Mouse (Mus musculus): ENCODE data around the gene Acap1. TPM values are rescaled to one million over a fixed set of nuclear protein-coding genes. Genes with fewer than 3 reads are reported as not detected.
A peak's percentile ranks its signal among the peaks of the same experiment; 100 is the strongest.

Gene Acap1
- polyA plus RNA-seq (2015; fragmentation: Nextera tagmentation; extraction: Ambion mirVana) = 0.48 and 0.49 TPM in 2 replicates

DNA sequence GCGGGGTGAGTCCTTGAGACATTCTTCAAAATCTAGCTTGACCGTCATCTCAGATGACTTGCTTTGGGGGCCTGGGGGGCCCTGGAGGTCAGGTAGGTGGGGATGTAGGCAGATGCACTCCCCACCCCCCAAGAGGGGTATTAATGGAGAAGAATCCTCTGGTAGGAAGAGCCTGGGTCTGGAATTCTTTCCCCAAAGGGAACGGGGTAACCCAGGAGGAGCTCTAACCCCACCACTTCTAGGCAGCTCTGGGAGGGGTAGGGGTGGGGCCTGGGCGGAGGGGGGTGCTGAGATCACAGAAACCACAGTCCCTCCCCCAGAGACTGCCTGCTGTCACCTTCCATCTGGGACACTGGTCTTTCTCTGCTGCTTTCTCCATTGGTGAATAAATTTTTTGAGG lies at the start of gene Acap1:
TSS of gene Acap1 (minus strand) at position 249 of the 400 bp plus-strand sequence.
- WGBS = 76% methylated on average over 4 of the region's 4 CpGs
- no peak within 1 kb of the TSS for H3K4me2 ChIP-seq (ENCODE audit: low read length)
- no peak within 1 kb of the TSS for H3K4me3 ChIP-seq (replicated peaks; ENCODE audit: low read length)
- H3K9me3 ChIP-seq (ENCODE audit: control insufficient read depth, low read length) = no peaks in the 10 kb centered on the region
- H3K27ac ChIP-seq (ENCODE audit: low read length) = no peak within 1 kb of the TSS
- H3K36me3 ChIP-seq (ENCODE audit: control insufficient read depth, insufficient read depth) = no peaks in the 10 kb centered on the region
- H3K4me1 ChIP-seq (replicated peaks; ENCODE audit: control insufficient read depth, insufficient read depth, low read length) = peaks cover 19% of the 10 kb centered on the region
- ATAC-seq = no peak
- H3K27me3 ChIP-seq (replicated peaks; ENCODE audit: control insufficient read depth, insufficient read depth, low read length) = no peaks in the 10 kb centered on the region
- no peak within 1 kb of the TSS for H3K9ac ChIP-seq (replicated peaks; ENCODE audit: low read depth, low read length)

DNA sequence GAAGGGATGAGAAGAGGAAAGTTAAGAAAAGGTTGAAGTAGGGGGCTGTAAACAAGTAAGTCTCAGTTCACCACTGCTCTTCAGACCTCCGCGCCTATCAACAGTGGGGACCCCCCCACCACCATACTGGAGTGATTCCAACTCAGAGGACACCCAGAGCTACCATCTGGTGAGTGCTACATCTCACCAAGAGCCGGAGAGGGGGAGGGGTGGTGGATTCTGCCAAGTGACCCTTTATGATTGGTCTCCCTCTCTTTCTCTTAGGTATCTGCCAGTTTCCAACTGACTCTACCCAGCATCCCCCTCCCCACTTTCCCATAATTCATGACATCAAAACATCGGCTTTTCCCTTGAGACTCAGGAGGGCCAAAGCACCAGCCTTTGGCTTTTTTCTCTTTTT lies 45.6 kb upstream of the Acap1 start:
- Histone ChIP-seq H3K9ac (replicated peaks; ENCODE audit: low read depth, low read length) (no peak overlapping the region), H3K27ac (ENCODE audit: low read length) (no peak overlapping the region), H3K36me3 (ENCODE audit: control insufficient read depth, insufficient read depth) (no peaks in the 10 kb centered on the region), H3K4me2 (ENCODE audit: low read length) (no peak overlapping the region), H3K4me1 (replicated peaks; ENCODE audit: control insufficient read depth, insufficient read depth, low read length) (peaks cover 9% of the 10 kb centered on the region), H3K27me3 (replicated peaks; ENCODE audit: control insufficient read depth, insufficient read depth, low read length) (peaks cover 13% of the 10 kb centered on the region), H3K4me3 (replicated peaks; ENCODE audit: low read length) (no peak overlapping the region), H3K9me3 (ENCODE audit: control insufficient read depth, low read length) (no peaks in the 10 kb centered on the region)
- 80% methylated on average over 4 of the region's 4 CpGs for WGBS
- ATAC-seq = no peak

GRCm38 (mm10) chr11:69939731-69940130 lies 44.4 kb upstream of the Acap1 start:
- Histone ChIP-seq H3K9ac (replicated peaks; ENCODE audit: low read depth, low read length) (no peak overlapping the region), H3K9me3 (ENCODE audit: control insufficient read depth, low read length) (no peaks in the 10 kb centered on the region), H3K27me3 (replicated peaks; ENCODE audit: control insufficient read depth, insufficient read depth, low read length) (peaks cover 13% of the 10 kb centered on the region), H3K4me3 (replicated peaks; ENCODE audit: low read length) (no peak overlapping the region), H3K36me3 (ENCODE audit: control insufficient read depth, insufficient read depth) (no peaks in the 10 kb centered on the region), H3K4me2 (ENCODE audit: low read length) (no peak overlapping the region), H3K4me1 (replicated peaks; ENCODE audit: control insufficient read depth, insufficient read depth, low read length) (peaks cover 15% of the 10 kb centered on the region), H3K27ac (ENCODE audit: low read length) (no peak overlapping the region)
- no peak for ATAC-seq
- WGBS = 94% methylated on average over 17 of the region's 17 CpGs

- H3K4me3 ChIP-seq (replicated peaks; ENCODE audit: low read length) = no peak overlapping the region
- H3K27ac ChIP-seq (ENCODE audit: low read length) = no peak overlapping the region
- H3K9me3 ChIP-seq (ENCODE audit: control insufficient read depth, low read length) = no peaks in the 10 kb centered on the region
- no peak overlapping the region for H3K9ac ChIP-seq (replicated peaks; ENCODE audit: low read depth, low read length)
- peaks cover 13% of the 10 kb centered on the region for H3K27me3 ChIP-seq (replicated peaks; ENCODE audit: control insufficient read depth, insufficient read depth, low read length)
- WGBS = 66% methylated on average over 5 of the region's 5 CpGs
- peaks cover 19% of the 10 kb centered on the region for H3K4me1 ChIP-seq (replicated peaks; ENCODE audit: control insufficient read depth, insufficient read depth, low read length)
- H3K4me2 ChIP-seq (ENCODE audit: low read length) = no peak overlapping the region
- H3K36me3 ChIP-seq (ENCODE audit: control insufficient read depth, insufficient read depth) = no peaks in the 10 kb centered on the region
- ATAC-seq = no peak
Observed at GRCm38 (mm10) chr11:69939181-69939580, 43.8 kb upstream of the Acap1 start.

DNA sequence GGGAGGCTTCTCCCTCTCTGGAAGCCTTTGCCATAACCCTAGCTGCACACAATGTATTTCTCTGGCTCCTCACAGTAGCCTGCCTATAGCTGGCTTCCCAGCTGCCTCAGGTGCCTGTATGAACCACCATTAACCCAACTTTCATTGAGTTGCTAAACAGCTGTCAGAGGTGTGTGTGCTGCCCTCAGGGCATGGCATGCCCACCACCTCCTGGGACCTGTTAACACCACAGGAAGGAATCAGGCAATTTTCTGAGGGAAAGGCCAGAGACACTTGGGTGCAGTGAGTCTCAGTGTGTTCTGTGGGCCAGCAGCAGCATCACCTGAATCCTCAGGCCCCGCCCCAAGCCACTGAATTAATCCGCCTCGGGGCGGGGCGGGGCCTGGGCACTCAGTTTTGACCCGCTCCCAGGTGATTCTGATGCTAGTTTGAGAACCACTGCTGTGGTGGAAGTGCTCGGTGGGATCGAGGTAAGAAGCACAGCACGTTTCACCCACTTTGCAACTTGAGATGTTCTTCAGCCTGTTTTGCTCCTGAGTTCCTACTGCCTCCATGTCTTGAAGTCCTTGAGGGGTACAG lies 43.2 kb upstream of the Acap1 start:
- H3K27ac ChIP-seq (ENCODE audit: low read length) = no peak overlapping the region
- peaks cover 22% of the 10 kb centered on the region for H3K4me1 ChIP-seq (replicated peaks; ENCODE audit: control insufficient read depth, insufficient read depth, low read length)
- H3K4me2 ChIP-seq (ENCODE audit: low read length) = no peak overlapping the region
- H3K36me3 ChIP-seq (ENCODE audit: control insufficient read depth, insufficient read depth) = no peaks in the 10 kb centered on the region
- WGBS = 18% methylated on average over 9 of the region's 9 CpGs
- H3K9me3 ChIP-seq (ENCODE audit: control insufficient read depth, low read length) = no peaks in the 10 kb centered on the region
- H3K27me3 ChIP-seq (replicated peaks; ENCODE audit: control insufficient read depth, insufficient read depth, low read length) = peaks cover 13% of the 10 kb centered on the region
- H3K9ac ChIP-seq (replicated peaks; ENCODE audit: low read depth, low read length) = no peak overlapping the region
- H3K4me3 ChIP-seq (replicated peaks; ENCODE audit: low read length) = no peak overlapping the region
- ATAC-seq = no peak

DNA sequence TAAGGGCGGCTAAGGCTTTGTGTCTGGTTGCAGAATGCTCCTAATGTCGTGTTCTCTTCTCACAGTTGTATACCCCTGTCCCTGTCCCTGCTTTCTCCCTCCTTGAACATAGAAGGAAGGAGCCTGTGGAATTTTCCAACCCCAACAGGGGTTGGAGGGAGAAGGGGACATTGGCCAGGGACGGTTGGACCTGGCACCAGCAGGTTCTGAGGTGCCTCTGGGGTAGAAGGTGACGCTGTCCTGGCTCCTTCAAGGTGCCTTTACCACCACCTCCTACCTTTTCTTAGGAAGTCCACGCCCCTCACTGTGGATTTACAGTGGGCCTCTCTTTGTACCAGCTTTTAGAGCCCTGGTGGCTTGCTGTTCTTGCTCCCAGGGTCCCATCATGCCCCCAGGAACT lies 42.5 kb upstream of the Acap1 start:
- Histone ChIP-seq H3K9ac (replicated peaks; ENCODE audit: low read depth, low read length) (no peak overlapping the region), H3K4me2 (ENCODE audit: low read length) (no peak overlapping the region), H3K4me1 (replicated peaks; ENCODE audit: control insufficient read depth, insufficient read depth, low read length) (peaks cover 22% of the 10 kb centered on the region), H3K36me3 (ENCODE audit: control insufficient read depth, insufficient read depth) (no peaks in the 10 kb centered on the region), H3K27ac (ENCODE audit: low read length) (no peak overlapping the region), H3K27me3 (replicated peaks; ENCODE audit: control insufficient read depth, insufficient read depth, low read length) (peaks cover 13% of the 10 kb centered on the region), H3K4me3 (replicated peaks; ENCODE audit: low read length) (no peak overlapping the region), H3K9me3 (ENCODE audit: control insufficient read depth, low read length) (no peaks in the 10 kb centered on the region)
- 68% methylated on average over 5 of the region's 5 CpGs for WGBS
- no peak for ATAC-seq

DNA sequence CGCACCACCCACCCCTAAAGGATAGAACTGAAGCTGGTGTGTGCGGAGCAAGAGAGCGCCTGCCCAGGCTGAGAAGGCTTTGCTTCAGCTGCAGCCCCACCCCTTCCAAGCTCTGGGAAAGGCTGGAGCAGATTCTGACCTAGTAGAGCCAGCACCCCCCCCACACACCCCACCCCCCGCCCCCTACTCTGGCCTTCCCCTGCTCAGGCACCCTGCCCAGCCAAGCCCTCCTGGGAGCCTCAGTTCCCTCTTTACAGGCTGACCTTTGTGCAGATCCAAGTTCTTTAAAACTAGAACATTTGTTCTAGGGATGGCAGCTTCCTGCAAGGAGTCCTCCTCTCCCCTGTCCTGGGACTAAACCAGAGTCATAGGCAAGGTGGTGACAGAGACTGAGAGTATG lies 42.0 kb upstream of the Acap1 start:
- ATAC-seq = no peak
- no peaks in the 10 kb centered on the region for H3K36me3 ChIP-seq (ENCODE audit: control insufficient read depth, insufficient read depth)
- H3K27me3 ChIP-seq (replicated peaks; ENCODE audit: control insufficient read depth, insufficient read depth, low read length) = peaks cover 13% of the 10 kb centered on the region
- no peak overlapping the region for H3K9ac ChIP-seq (replicated peaks; ENCODE audit: low read depth, low read length)
- no peak overlapping the region for H3K4me3 ChIP-seq (replicated peaks; ENCODE audit: low read length)
- H3K9me3 ChIP-seq (ENCODE audit: control insufficient read depth, low read length) = no peaks in the 10 kb centered on the region
- H3K4me1 ChIP-seq (replicated peaks; ENCODE audit: control insufficient read depth, insufficient read depth, low read length) = peaks cover 22% of the 10 kb centered on the region
- WGBS = 32% methylated on average over 4 of the region's 4 CpGs
- no peak overlapping the region for H3K27ac ChIP-seq (ENCODE audit: low read length)
- no peak overlapping the region for H3K4me2 ChIP-seq (ENCODE audit: low read length)

DNA sequence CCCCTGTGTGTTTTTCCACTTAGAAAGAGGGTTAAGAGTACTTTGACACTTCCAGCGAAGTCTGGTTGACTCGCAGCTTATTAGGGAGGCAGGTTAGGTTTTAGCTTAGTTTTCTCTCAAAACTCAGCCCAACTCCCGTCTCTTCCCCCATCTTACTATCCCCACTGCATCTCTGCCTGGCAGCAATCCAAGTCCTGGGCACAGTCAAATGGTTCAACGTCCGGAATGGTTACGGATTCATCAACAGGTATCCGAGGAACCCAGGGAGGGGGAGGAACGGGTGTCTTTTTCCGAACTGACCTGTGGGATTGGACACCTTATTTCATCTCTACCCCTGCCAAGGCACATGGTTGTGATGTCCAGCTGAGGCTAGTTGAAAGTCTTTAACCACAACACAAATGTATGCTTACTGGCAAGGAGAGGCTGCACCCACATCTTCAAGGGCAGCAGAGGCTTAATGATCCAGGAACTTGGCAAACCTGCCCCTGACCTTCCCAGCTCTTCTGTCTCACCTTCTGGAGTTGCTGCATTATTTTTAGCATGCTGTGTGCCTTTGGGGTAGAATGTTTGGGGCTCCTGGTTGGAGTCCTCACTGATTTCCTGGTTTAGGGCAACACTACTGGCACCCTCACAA lies 41.5 kb upstream of the Acap1 start:
- Histone ChIP-seq H3K4me3 (replicated peaks; ENCODE audit: low read length) (peak overlapping the region; percentile 61), H3K4me1 (replicated peaks; ENCODE audit: control insufficient read depth, insufficient read depth, low read length) (peaks cover 22% of the 10 kb centered on the region), H3K9ac (replicated peaks; ENCODE audit: low read depth, low read length) (no peak overlapping the region), H3K36me3 (ENCODE audit: control insufficient read depth, insufficient read depth) (no peaks in the 10 kb centered on the region), H3K9me3 (ENCODE audit: control insufficient read depth, low read length) (no peaks in the 10 kb centered on the region), H3K27ac (ENCODE audit: low read length) (no peak overlapping the region), H3K27me3 (replicated peaks; ENCODE audit: control insufficient read depth, insufficient read depth, low read length) (peaks cover 13% of the 10 kb centered on the region), H3K4me2 (ENCODE audit: low read length) (peak overlapping the region; percentile 100)
- no peak for ATAC-seq
- 37% methylated on average over 9 of the region's 9 CpGs for WGBS

DNA sequence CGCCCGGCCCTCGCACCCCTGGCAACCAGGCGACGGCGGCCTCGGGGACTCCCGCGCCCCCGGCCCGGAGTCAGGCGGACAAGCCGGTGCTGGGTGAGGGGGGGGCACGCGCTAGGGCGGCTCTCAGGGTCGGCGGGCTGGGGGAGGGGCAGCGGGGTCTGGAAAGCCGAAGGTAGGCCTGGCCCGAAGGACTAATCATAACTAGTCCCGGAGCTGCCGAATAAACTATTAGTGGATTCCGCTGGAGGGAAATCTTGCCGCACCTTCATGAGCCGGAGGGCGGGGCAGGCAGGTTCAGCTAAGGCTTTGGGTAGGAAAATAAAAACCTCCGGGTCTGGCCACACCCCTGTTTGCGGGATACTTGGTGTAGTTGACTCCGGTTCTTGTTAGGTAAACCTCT lies 40.8 kb upstream of the Acap1 start:
- Histone ChIP-seq H3K4me1 (replicated peaks; ENCODE audit: control insufficient read depth, insufficient read depth, low read length) (peaks cover 22% of the 10 kb centered on the region), H3K27me3 (replicated peaks; ENCODE audit: control insufficient read depth, insufficient read depth, low read length) (peaks cover 13% of the 10 kb centered on the region), H3K4me3 (replicated peaks; ENCODE audit: low read length) (peak overlapping the region; percentile 61), H3K9ac (replicated peaks; ENCODE audit: low read depth, low read length) (peak overlapping the region; percentile 62), H3K9me3 (ENCODE audit: control insufficient read depth, low read length) (no peaks in the 10 kb centered on the region), H3K27ac (ENCODE audit: low read length) (no peak overlapping the region), H3K4me2 (ENCODE audit: low read length) (peak overlapping the region; percentile 100), H3K36me3 (ENCODE audit: control insufficient read depth, insufficient read depth) (no peaks in the 10 kb centered on the region)
- under 1% methylated on average over 24 of the region's 30 CpGs for WGBS
- peak; percentile 21; the same call in 1 of the 2 replicates for ATAC-seq
